Mouse (Mus musculus): ENCODE measurements at regions not wholly inside any gene's neighbourhood (a gene's known extent, or its start where the extent isn't known, plus 50 kb on each side); places are given as distances from the start of the nearest gene placed in this dataset.

- Histone ChIP-seq H3K9me3 (ENCODE audit: control insufficient read depth, low read length) (no peaks in the 10 kb centered on the region), H3K36me3 (ENCODE audit: control insufficient read depth, insufficient read depth) (no peaks in the 10 kb centered on the region), H3K4me1 (replicated peaks; ENCODE audit: control insufficient read depth, insufficient read depth, low read length) (peaks cover 6% of the 10 kb centered on the region; the same call in 1 of the 2 replicates), H3K27me3 (replicated peaks; ENCODE audit: control insufficient read depth, insufficient read depth, low read length) (no peaks in the 10 kb centered on the region), H3K9ac (replicated peaks; ENCODE audit: low read depth, low read length) (no peak overlapping the region), H3K4me3 (replicated peaks; ENCODE audit: low read length) (no peak overlapping the region), H3K4me2 (ENCODE audit: low read length) (no peak overlapping the region), H3K27ac (ENCODE audit: low read length) (no peak overlapping the region)
- 33% methylated on average over 10 of the region's 10 CpGs for WGBS
- ATAC-seq = peak; percentile 43; the same call in 1 of the 2 replicates
Observed at GRCm38 (mm10) chr8:23504704-23505103, 1093.5 kb downstream of the Mrps31 start.

GRCm38 (mm10) chr8:23505216-23505615 lies 1094.1 kb downstream of the Mrps31 start:
- Histone ChIP-seq H3K27me3 (replicated peaks; ENCODE audit: control insufficient read depth, insufficient read depth, low read length) (no peaks in the 10 kb centered on the region), H3K4me3 (replicated peaks; ENCODE audit: low read length) (no peak overlapping the region), H3K4me2 (ENCODE audit: low read length) (no peak overlapping the region), H3K36me3 (ENCODE audit: control insufficient read depth, insufficient read depth) (no peaks in the 10 kb centered on the region), H3K27ac (ENCODE audit: low read length) (no peak overlapping the region), H3K9me3 (ENCODE audit: control insufficient read depth, low read length) (no peaks in the 10 kb centered on the region), H3K9ac (replicated peaks; ENCODE audit: low read depth, low read length) (no peak overlapping the region), H3K4me1 (replicated peaks; ENCODE audit: control insufficient read depth, insufficient read depth, low read length) (peaks cover 6% of the 10 kb centered on the region; the same call in 1 of the 2 replicates)
- no peak; the same call in 1 of the 2 replicates for ATAC-seq
- 58% methylated on average over 9 of the region's 9 CpGs for WGBS

- Histone ChIP-seq H3K36me3 (ENCODE audit: control insufficient read depth, insufficient read depth) (no peaks in the 10 kb centered on the region), H3K27ac (ENCODE audit: low read length) (no peak overlapping the region), H3K27me3 (replicated peaks; ENCODE audit: control insufficient read depth, insufficient read depth, low read length) (no peaks in the 10 kb centered on the region), H3K4me3 (replicated peaks; ENCODE audit: low read length) (no peak overlapping the region), H3K4me2 (ENCODE audit: low read length) (no peak overlapping the region), H3K9me3 (ENCODE audit: control insufficient read depth, low read length) (no peaks in the 10 kb centered on the region), H3K9ac (replicated peaks; ENCODE audit: low read depth, low read length) (no peak overlapping the region), H3K4me1 (replicated peaks; ENCODE audit: control insufficient read depth, insufficient read depth, low read length) (peaks cover 6% of the 10 kb centered on the region; the same call in 1 of the 2 replicates)
- ATAC-seq = no peak
- 81% methylated on average over 4 of the region's 4 CpGs for WGBS
Observed at GRCm38 (mm10) chr8:23505966-23506365, 1094.8 kb downstream of the Mrps31 start.

GRCm38 (mm10) chr8:23507661-23508060 lies 1096.5 kb downstream of the Mrps31 start:
- H3K9ac ChIP-seq (replicated peaks; ENCODE audit: low read depth, low read length) = no peak overlapping the region

GRCm38 (mm10) chr8:23510076-23510475 lies 1098.9 kb downstream of the Mrps31 start:
- Histone ChIP-seq H3K9me3 (ENCODE audit: control insufficient read depth, low read length) (no peaks in the 10 kb centered on the region), H3K27me3 (replicated peaks; ENCODE audit: control insufficient read depth, insufficient read depth, low read length) (no peaks in the 10 kb centered on the region), H3K4me1 (replicated peaks; ENCODE audit: control insufficient read depth, insufficient read depth, low read length) (peaks cover 2% of the 10 kb centered on the region; the same call in 1 of the 2 replicates), H3K4me3 (replicated peaks; ENCODE audit: low read length) (no peak overlapping the region), H3K9ac (replicated peaks; ENCODE audit: low read depth, low read length) (no peak overlapping the region), H3K36me3 (ENCODE audit: control insufficient read depth, insufficient read depth) (no peaks in the 10 kb centered on the region), H3K4me2 (ENCODE audit: low read length) (no peak overlapping the region), H3K27ac (ENCODE audit: low read length) (no peak overlapping the region)
- WGBS = 73% methylated on average over 5 of the region's 5 CpGs
- no peak for ATAC-seq

More at GRCm38 (mm10) chr8:23507661-23508060, 1096.5 kb downstream of the Mrps31 start:
- Histone ChIP-seq H3K36me3 (ENCODE audit: control insufficient read depth, insufficient read depth) (no peaks in the 10 kb centered on the region), H3K27ac (ENCODE audit: low read length) (no peak overlapping the region), H3K4me1 (replicated peaks; ENCODE audit: control insufficient read depth, insufficient read depth, low read length) (peaks cover 6% of the 10 kb centered on the region; the same call in 1 of the 2 replicates), H3K27me3 (replicated peaks; ENCODE audit: control insufficient read depth, insufficient read depth, low read length) (no peaks in the 10 kb centered on the region), H3K4me3 (replicated peaks; ENCODE audit: low read length) (no peak overlapping the region), H3K9me3 (ENCODE audit: control insufficient read depth, low read length) (no peaks in the 10 kb centered on the region), H3K4me2 (ENCODE audit: low read length) (no peak overlapping the region)
- WGBS = 47% methylated on average over 4 of the region's 4 CpGs
- ATAC-seq = no peak

- no peak overlapping the region for H3K4me2 ChIP-seq (ENCODE audit: low read length)
- no peaks in the 10 kb centered on the region; the same call in 1 of the 2 replicates for H3K4me1 ChIP-seq (replicated peaks; ENCODE audit: control insufficient read depth, insufficient read depth, low read length)
- WGBS = 75% methylated on average over 5 of the region's 5 CpGs
- no peaks in the 10 kb centered on the region for H3K9me3 ChIP-seq (ENCODE audit: control insufficient read depth, low read length)
- H3K36me3 ChIP-seq (ENCODE audit: control insufficient read depth, insufficient read depth) = no peaks in the 10 kb centered on the region
- H3K4me3 ChIP-seq (replicated peaks; ENCODE audit: low read length) = no peak overlapping the region
- no peaks in the 10 kb centered on the region for H3K27me3 ChIP-seq (replicated peaks; ENCODE audit: control insufficient read depth, insufficient read depth, low read length)
- no peak for ATAC-seq
- no peak overlapping the region for H3K27ac ChIP-seq (ENCODE audit: low read length)
- H3K9ac ChIP-seq (replicated peaks; ENCODE audit: low read depth, low read length) = no peak overlapping the region
Observed at GRCm38 (mm10) chr8:23510561-23510960, 1099.4 kb downstream of the Mrps31 start.

- no peak overlapping the region for H3K4me2 ChIP-seq (ENCODE audit: low read length)
- no peaks in the 10 kb centered on the region for H3K27me3 ChIP-seq (replicated peaks; ENCODE audit: control insufficient read depth, insufficient read depth, low read length)
- H3K36me3 ChIP-seq (ENCODE audit: control insufficient read depth, insufficient read depth) = no peaks in the 10 kb centered on the region
- WGBS = 81% methylated on average over 1 of the region's 1 CpGs
- H3K27ac ChIP-seq (ENCODE audit: low read length) = no peak overlapping the region
- H3K4me1 ChIP-seq (replicated peaks; ENCODE audit: control insufficient read depth, insufficient read depth, low read length) = no peaks in the 10 kb centered on the region; the same call in 1 of the 2 replicates
- ATAC-seq = no peak
- H3K9me3 ChIP-seq (ENCODE audit: control insufficient read depth, low read length) = no peaks in the 10 kb centered on the region
- H3K4me3 ChIP-seq (replicated peaks; ENCODE audit: low read length) = no peak overlapping the region
- no peak overlapping the region for H3K9ac ChIP-seq (replicated peaks; ENCODE audit: low read depth, low read length)
Observed at GRCm38 (mm10) chr8:23511264-23511663, 1100.1 kb downstream of the Mrps31 start.

- 94% methylated on average over 6 of the region's 6 CpGs for WGBS
- ATAC-seq = no peak
- H3K4me1 ChIP-seq (replicated peaks; ENCODE audit: control insufficient read depth, insufficient read depth, low read length) = no peaks in the 10 kb centered on the region; the same call in 1 of the 2 replicates
Observed at GRCm38 (mm10) chr8:23511792-23512191, 1100.6 kb downstream of the Mrps31 start.

GRCm38 (mm10) chr8:23516469-23516868 lies 1105.3 kb downstream of the Mrps31 start:
- no peaks in the 10 kb centered on the region for H3K27me3 ChIP-seq (replicated peaks; ENCODE audit: control insufficient read depth, insufficient read depth, low read length)
- H3K27ac ChIP-seq (ENCODE audit: low read length) = no peak overlapping the region
- no peaks in the 10 kb centered on the region for H3K36me3 ChIP-seq (ENCODE audit: control insufficient read depth, insufficient read depth)
- H3K4me3 ChIP-seq (replicated peaks; ENCODE audit: low read length) = no peak overlapping the region
- no peaks in the 10 kb centered on the region for H3K4me1 ChIP-seq (replicated peaks; ENCODE audit: control insufficient read depth, insufficient read depth, low read length)
- ATAC-seq = no peak
- H3K9me3 ChIP-seq (ENCODE audit: control insufficient read depth, low read length) = no peaks in the 10 kb centered on the region
- H3K4me2 ChIP-seq (ENCODE audit: low read length) = no peak overlapping the region
- no peak overlapping the region for H3K9ac ChIP-seq (replicated peaks; ENCODE audit: low read depth, low read length)
- 72% methylated on average over 2 of the region's 2 CpGs for WGBS

More at GRCm38 (mm10) chr8:23511792-23512191, 1100.6 kb downstream of the Mrps31 start:
- H3K4me2 ChIP-seq (ENCODE audit: low read length) = no peak overlapping the region
- no peak overlapping the region for H3K9ac ChIP-seq (replicated peaks; ENCODE audit: low read depth, low read length)
- no peaks in the 10 kb centered on the region for H3K27me3 ChIP-seq (replicated peaks; ENCODE audit: control insufficient read depth, insufficient read depth, low read length)
- H3K27ac ChIP-seq (ENCODE audit: low read length) = no peak overlapping the region
- no peaks in the 10 kb centered on the region for H3K9me3 ChIP-seq (ENCODE audit: control insufficient read depth, low read length)
- no peak overlapping the region for H3K4me3 ChIP-seq (replicated peaks; ENCODE audit: low read length)
- no peaks in the 10 kb centered on the region for H3K36me3 ChIP-seq (ENCODE audit: control insufficient read depth, insufficient read depth)

All from forebrain, embryonic 16.5 days (tissue).